ENCODE assay signal across 18 mouse cellular contexts in the genomic region with DNA sequence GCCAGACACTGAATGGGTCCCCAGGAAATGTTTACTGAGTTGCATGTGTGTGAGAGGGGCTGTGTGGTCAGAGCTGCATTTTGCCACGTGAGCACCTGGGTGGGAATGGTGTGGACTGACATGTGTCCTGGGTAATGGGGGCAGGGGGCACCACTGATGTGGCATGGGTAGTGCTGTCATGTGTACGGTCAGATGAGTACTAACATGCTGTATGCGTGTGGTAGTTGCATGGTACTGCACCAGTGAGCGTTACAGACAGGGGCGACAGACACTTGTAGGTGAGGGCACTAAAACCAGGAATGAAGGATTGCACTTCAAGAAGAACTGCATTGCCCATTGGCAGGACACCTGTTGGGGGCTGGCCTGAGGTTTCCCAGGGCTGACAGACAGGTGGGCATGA. TPM values are rescaled to one million over a fixed set of nuclear protein-coding genes. Genes with fewer than 3 reads are reported as not detected.
DNase-seq lines count a peak whose midpoint lies in the region; ATAC-seq lines count a peak whose summit lies in the region.
"Had no signal": no experiment of that assay in that cellular context is flagged by ENCODE, and none has a peak within 500 bp of the region (broad histone marks: within the 10 kb centered on the region; RNA-seq: fewer than 3 reads in every experiment).

No protein-coding gene starts in this region.

- peaks cover 62% of the 10 kb centered on the region for H3K4me1 ChIP-seq in midbrain, embryonic 13.5 days (replicated peaks)
- H3K4me1 ChIP-seq in midbrain, embryonic 10.5 days: peaks cover 71% of the 10 kb centered on the region
- H3K4me1 ChIP-seq in hindbrain, embryonic 14.5 days (replicated peaks; ENCODE audit: control insufficient read depth, insufficient read depth, low read length): peaks cover 20% of the 10 kb centered on the region; the same call in 1 of the 2 replicates
- peaks cover 69% of the 10 kb centered on the region for H3K4me1 ChIP-seq in neural tube, embryonic 13.5 days (replicated peaks)
- H3K4me1 ChIP-seq in intestine, embryonic 16.5 days (ENCODE audit: control insufficient read depth, insufficient read depth, low read length): peaks cover 6% of the 10 kb centered on the region; the same call in 1 of the 2 replicates

- no peak for ATAC-seq in midbrain, embryonic 13.5 days
- ATAC-seq in hindbrain, embryonic 14.5 days (ENCODE audit: low FRiP score): no peak
- ATAC-seq in neural tube, embryonic 13.5 days (ENCODE audit: low read depth): no peak
- no peak for ATAC-seq in intestine, embryonic 16.5 days
- ATAC-seq: intestine, postnatal 0 days; liver, embryonic 12.5 days had no signal

- WGBS in midbrain, embryonic 13.5 days: 65% methylated on average over 5 of the region's 5 CpGs
- 62% methylated on average over 5 of the region's 5 CpGs for WGBS in midbrain, embryonic 10.5 days
- 44% methylated on average over 5 of the region's 5 CpGs for WGBS in hindbrain, embryonic 14.5 days
- WGBS in neural tube, embryonic 13.5 days: 50% methylated on average over 5 of the region's 5 CpGs
- 51% methylated on average over 5 of the region's 5 CpGs for WGBS in intestine, embryonic 16.5 days

- H3K4me2 ChIP-seq in midbrain, embryonic 13.5 days (replicated peaks): peak overlapping the region; percentile 98
- peak overlapping the region; percentile 94 for H3K4me2 ChIP-seq in hindbrain, embryonic 14.5 days (replicated peaks)
- H3K4me2 ChIP-seq in neural tube, embryonic 13.5 days: peak overlapping the region; percentile 99
- H3K4me2 ChIP-seq in intestine, embryonic 16.5 days (ENCODE audit: low read depth, low read length): no peak overlapping the region
- H3K4me2 ChIP-seq: liver, embryonic 12.5 days had no signal

- peaks cover 88% of the 10 kb centered on the region for H3K27me3 ChIP-seq in midbrain, embryonic 13.5 days
- peaks cover 100% of the 10 kb centered on the region for H3K27me3 ChIP-seq in midbrain, embryonic 10.5 days (ENCODE audit: low read depth, poor library complexity, severe bottlenecking)
- H3K27me3 ChIP-seq in hindbrain, embryonic 14.5 days (ENCODE audit: control insufficient read depth, insufficient read depth, low read length): peaks cover 60% of the 10 kb centered on the region
- H3K27me3 ChIP-seq in neural tube, embryonic 13.5 days: peaks cover 91% of the 10 kb centered on the region
- H3K27me3 ChIP-seq in intestine, embryonic 16.5 days (replicated peaks; ENCODE audit: control insufficient read depth, insufficient read depth, low read length): peaks cover 79% of the 10 kb centered on the region

- peak overlapping the region; percentile 75 for H3K4me3 ChIP-seq in midbrain, embryonic 13.5 days (replicated peaks)
- no peak overlapping the region for H3K4me3 ChIP-seq in midbrain, embryonic 10.5 days
- peak overlapping the region; percentile 78 for H3K4me3 ChIP-seq in hindbrain, embryonic 14.5 days (replicated peaks; ENCODE audit: low read length)
- H3K4me3 ChIP-seq in neural tube, embryonic 13.5 days: peak overlapping the region; percentile 73
- H3K4me3 ChIP-seq in intestine, embryonic 16.5 days (ENCODE audit: low read length): no peak overlapping the region
- H3K4me3 ChIP-seq: embryonic facial prominence, embryonic 13.5 days; gastrocnemius, adult 2 months; limb, embryonic 10.5 days; liver, embryonic 12.5 days had no signal

- no peak overlapping the region for H3K27ac ChIP-seq in midbrain, embryonic 13.5 days
- no peak overlapping the region for H3K27ac ChIP-seq in midbrain, embryonic 10.5 days (replicated peaks)
- H3K27ac ChIP-seq in hindbrain, embryonic 14.5 days: no peak overlapping the region
- H3K27ac ChIP-seq in neural tube, embryonic 13.5 days (replicated peaks): no peak overlapping the region
- H3K27ac ChIP-seq in intestine, embryonic 16.5 days (ENCODE audit: low read length): no peak overlapping the region
- H3K27ac ChIP-seq: embryonic facial prominence, embryonic 13.5 days; gastrocnemius, adult 2 months; heart, embryonic 10.5 days; limb, embryonic 10.5 days; liver, embryonic 12.5 days had no signal

- DNase-seq in cerebellum, adult 9-11 months: peak; percentile 63
- DNase-seq in cerebellum, postnatal 36 days: no peak
- no peak for DNase-seq in midbrain, embryonic 10.5 days (ENCODE audit: low spot score)
- no peak for DNase-seq in hindbrain, embryonic 14.5 days (ENCODE audit: low spot score)
- DNase-seq in kidney, adult 18-20 months: no peak
- DNase-seq: adrenal gland, postnatal 25 days; gastrocnemius, adult 2 months; heart, postnatal 14 days; kidney, postnatal 25 days; right cerebral cortex, postnatal 14 days had no signal

- H3K9ac ChIP-seq in midbrain, embryonic 13.5 days (replicated peaks): peak overlapping the region; percentile 84
- H3K9ac ChIP-seq in hindbrain, embryonic 14.5 days: 0 out of 2 replicates have a peak overlapping the region, but pooled peaks have one; percentile 1
- H3K9ac ChIP-seq in neural tube, embryonic 13.5 days: peak overlapping the region; percentile 84
- H3K9ac ChIP-seq in intestine, embryonic 16.5 days (ENCODE audit: low read depth, low read length): no peak overlapping the region
- H3K9ac ChIP-seq: embryonic facial prominence, embryonic 13.5 days; liver, embryonic 12.5 days had no signal

- no peaks in the 10 kb centered on the region for H3K36me3 ChIP-seq in midbrain, embryonic 13.5 days
- H3K36me3 ChIP-seq in midbrain, embryonic 10.5 days: no peaks in the 10 kb centered on the region
- no peaks in the 10 kb centered on the region for H3K36me3 ChIP-seq in hindbrain, embryonic 14.5 days (replicated peaks; ENCODE audit: control insufficient read depth, insufficient read depth)
- no peaks in the 10 kb centered on the region for H3K36me3 ChIP-seq in neural tube, embryonic 13.5 days
- no peaks in the 10 kb centered on the region for H3K36me3 ChIP-seq in intestine, embryonic 16.5 days (ENCODE audit: control insufficient read depth, insufficient read depth, low read length)
- H3K36me3 ChIP-seq: embryonic facial prominence, embryonic 13.5 days; heart, embryonic 10.5 days; limb, embryonic 10.5 days; liver, embryonic 12.5 days had no signal

- H3K9me3 ChIP-seq in midbrain, embryonic 13.5 days: no peaks in the 10 kb centered on the region
- no peaks in the 10 kb centered on the region for H3K9me3 ChIP-seq in midbrain, embryonic 10.5 days (replicated peaks)
- H3K9me3 ChIP-seq in hindbrain, embryonic 14.5 days (ENCODE audit: control insufficient read depth, low read length): no peaks in the 10 kb centered on the region
- H3K9me3 ChIP-seq in neural tube, embryonic 13.5 days: no peaks in the 10 kb centered on the region
- no peaks in the 10 kb centered on the region for H3K9me3 ChIP-seq in intestine, embryonic 16.5 days (ENCODE audit: control insufficient read depth, low read length)
- H3K9me3 ChIP-seq: embryonic facial prominence, embryonic 13.5 days; heart, embryonic 10.5 days; limb, embryonic 10.5 days; liver, embryonic 12.5 days had no signal

RNA-seq across cellular contexts. Expression of gene Unc5a, which starts 2.0 kb away (rescaled TPM):
- 5.9 and 7.3 TPM in 2 replicates for polyA plus RNA-seq in midbrain, embryonic 13.5 days (2015; fragmentation: Nextera tagmentation; extraction: Ambion mirVana)
- polyA plus RNA-seq in midbrain, embryonic 10.5 days (2016; fragmentation: Nextera tagmentation; extraction: Ambion mirVana): 2.8 TPM in 2 replicates
- 15.3 and 16.9 TPM in 2 replicates for polyA plus RNA-seq in hindbrain, embryonic 14.5 days (2014; fragmentation: Nextera tagmentation; extraction: Ambion mirVana)
- 9.0 and 10.4 TPM in 2 replicates for polyA plus RNA-seq in neural tube, embryonic 13.5 days (2015; fragmentation: Nextera tagmentation; extraction: Ambion mirVana)
- 1.4 and 2.4 TPM in 2 replicates for polyA plus RNA-seq in intestine, embryonic 16.5 days (2015; fragmentation: Nextera tagmentation; extraction: Ambion mirVana)

Comparison
In these comparisons a context has a peak if more than half of its experiments do, and no peak if none do; other contexts are left out.
1. H3K4me3 ChIP-seq: peak in midbrain, embryonic 13.5 days (single experiment), hindbrain, embryonic 14.5 days (single experiment) and neural tube, embryonic 13.5 days (single experiment); none in midbrain, embryonic 10.5 days (single experiment) and intestine, embryonic 16.5 days (single experiment).